Mouse (Mus musculus) natural killer cell, adult 2 months (primary cell): ENCODE results near the gene Gtf2h2.
"Not testable (repeated sequence)": the region's sequence is repeated elsewhere in the genome, so short reads cannot be mapped to it uniquely, and the experiment has no call there.

Experiments used
- DNase-seq, 2 experiments: peaks; one replicate each; pipeline ENCODE4 v3.0.0; 2022; ENCODE audit warnings: low spot score in 2 of 2

The Gtf2h2 gene

GRCm38 (mm10) chr13:100492061-100492787 is at the start of gene Gtf2h2:
Gene Gtf2h2 (minus strand): TSS chr13:100492579.
- peak; percentile 76 to 86 for DNase-seq

GRCm38 (mm10) chr13:100536149-100536548 is 43.8 kb upstream of the Gtf2h2 start:
- DNase-seq, result no peak

GRCm38 (mm10) chr13:100532788-100533365 is 40.5 kb upstream of the Gtf2h2 start:
- no peak for DNase-seq

- DNase-seq, result no peak
Measured at GRCm38 (mm10) chr13:100526649-100527038, 34.3 kb upstream of the Gtf2h2 start.

- DNase-seq, result no peak
Measured at GRCm38 (mm10) chr13:100525935-100526648, 33.7 kb upstream of the Gtf2h2 start.

GRCm38 (mm10) chr13:100524896-100525295 is 32.5 kb upstream of the Gtf2h2 start:
- no peak for DNase-seq

GRCm38 (mm10) chr13:100523698-100524097 is 31.3 kb upstream of the Gtf2h2 start:
- no peak for DNase-seq

- no peak for DNase-seq
Measured at GRCm38 (mm10) chr13:100521724-100522591, 29.6 kb upstream of the Gtf2h2 start.

GRCm38 (mm10) chr13:100519162-100519561 is 26.8 kb upstream of the Gtf2h2 start:
- no peak for DNase-seq

- DNase-seq, result no peak
Measured at GRCm38 (mm10) chr13:100518191-100518590, 25.8 kb upstream of the Gtf2h2 start.

- DNase-seq, result no peak
Measured at GRCm38 (mm10) chr13:100517652-100518153, 25.3 kb upstream of the Gtf2h2 start.

GRCm38 (mm10) chr13:100516213-100517105 is 24.1 kb upstream of the Gtf2h2 start:
- no peak for DNase-seq

- no peak for DNase-seq
Measured at GRCm38 (mm10) chr13:100512792-100513191, 20.4 kb upstream of the Gtf2h2 start.

- DNase-seq, result no peak
Measured at GRCm38 (mm10) chr13:100511860-100512364, 19.5 kb upstream of the Gtf2h2 start.

- no peak for DNase-seq
Measured at GRCm38 (mm10) chr13:100511146-100511859, 18.9 kb upstream of the Gtf2h2 start.

- DNase-seq, result not testable (repeated sequence)
Measured at GRCm38 (mm10) chr13:100499625-100500024, 7.2 kb upstream of the Gtf2h2 start.

- DNase-seq, result no peak
Measured at GRCm38 (mm10) chr13:100495337-100495736, 3.0 kb upstream of the Gtf2h2 start.

- not testable (repeated sequence) for DNase-seq
Measured at GRCm38 (mm10) chr13:100494370-100494769, 2.0 kb upstream of the Gtf2h2 start.

- DNase-seq, result peak; percentile 15 to 19
Measured at GRCm38 (mm10) chr13:100493313-100493712, 934 bp upstream of the Gtf2h2 start.

- DNase-seq, result no peak
Measured at GRCm38 (mm10) chr13:100491623-100492022, 756 bp downstream of the Gtf2h2 start.
